Mouse (Mus musculus) erythroblast, adult 5-6 weeks (primary cell): ENCODE measurements around the gene Gm11007. TPM values are rescaled to one million over a fixed set of nuclear protein-coding genes. Genes with fewer than 3 reads are reported as not detected.
"Not testable (repeated sequence)": the region's sequence is repeated elsewhere in the genome, so short reads cannot be mapped to it uniquely, and the experiment has no call there.

Experiments
- ATAC-seq: replicated peaks from 2 replicates; pipeline ENCODE4 v1.8.0; 2016; ENCODE audit warnings: moderate number of reproducible peaks, mild to moderate bottlenecking, moderate TSS enrichment, inconsistent platforms; ENCODE audit not compliant: poor library complexity, low FRiP score, severe bottlenecking
- total RNA-seq, 2 experiments: library from RNA; stranded (forward) in 1 of 2; stranded (reverse) in 1 of 2; fragments of 150-400 nt in 1 of 2; fragments of 200-764, 138-1000 nt in 1 of 2; gene quantifications; 2 replicates each; pipeline versions ENCODE4 v1.2.3 to v1.2.4; 2015 to 2017; ENCODE audit warnings: low replicate concordance in 2 of 2

Gene Gm11007
- total RNA-seq (2015; ENCODE audit: low replicate concordance): not detected in 2 replicates
- 22.2 TPM in 1 of 2 replicates, not detected in the other for total RNA-seq (2017; ENCODE audit: low replicate concordance)

- ATAC-seq: not testable (repeated sequence)
Observed at GRCm38 (mm10) chr2:175643678-175644077, at the start of gene Gm11007. Gene Gm11007, plus strand, starts transcription at chr2:175643978.

Other genes starting within 250 kb of the Gm11007 start
- gene Gm4724, start 208.2 kb upstream of the Gm11007 start, total RNA-seq (2015; ENCODE audit: low replicate concordance): 1.7 TPM in 1 of 2 replicates, not detected in the other
- not detected in 2 replicates for gene Gm4724, start 208.2 kb upstream of the Gm11007 start, total RNA-seq (2017; ENCODE audit: low replicate concordance)
- gene Zfp965, start 174.0 kb upstream of the Gm11007 start, total RNA-seq (2015; ENCODE audit: low replicate concordance): not detected in 2 replicates
- not detected in 2 replicates for gene Zfp965, start 174.0 kb upstream of the Gm11007 start, total RNA-seq (2017; ENCODE audit: low replicate concordance)
- not detected in 2 replicates for gene Zfp969, start 59.7 kb downstream of the Gm11007 start, total RNA-seq (2015; ENCODE audit: low replicate concordance)
- not detected in 2 replicates for gene Zfp969, start 59.7 kb downstream of the Gm11007 start, total RNA-seq (2017; ENCODE audit: low replicate concordance)
- gene Gm2007, start 97.6 kb downstream of the Gm11007 start, total RNA-seq (2015; ENCODE audit: low replicate concordance): not detected in 2 replicates
- gene Gm2007, start 97.6 kb downstream of the Gm11007 start, total RNA-seq (2017; ENCODE audit: low replicate concordance): 22.2 TPM in 1 of 2 replicates, not detected in the other
- not detected in 2 replicates for gene Gm14288, start 157.1 kb downstream of the Gm11007 start, total RNA-seq (2015; ENCODE audit: low replicate concordance)
- gene Gm14288, start 157.1 kb downstream of the Gm11007 start, total RNA-seq (2017; ENCODE audit: low replicate concordance): 1.3 TPM in 1 of 2 replicates, not detected in the other
- gene Gm6710, start 225.2 kb downstream of the Gm11007 start, total RNA-seq (2015; ENCODE audit: low replicate concordance): 0.77 TPM in 1 of 2 replicates, not detected in the other
- gene Gm6710, start 225.2 kb downstream of the Gm11007 start, total RNA-seq (2017; ENCODE audit: low replicate concordance): 1.4 and 3.1 TPM in 2 replicates